Mouse (Mus musculus) lung, postnatal 25 days (tissue): ENCODE measurements around the gene Tgfb3.

Source experiments
- DNase-seq: peaks from one replicate; pipeline ENCODE4 v3.0.0; 2022; ENCODE audit warnings: low spot score

The Tgfb3 gene

GRCm38 (mm10) chr12:86078553-86079201, at the start of gene Tgfb3:
Gene Tgfb3 (minus strand): TSS chr12:86079041.
- peak; percentile 55 for DNase-seq

- peak; percentile 75 for DNase-seq
Measured at GRCm38 (mm10) chr12:86128122-86128521, 49.3 kb upstream of the Tgfb3 start.

GRCm38 (mm10) chr12:86124016-86124415, 45.2 kb upstream of the Tgfb3 start:
- no peak for DNase-seq

DNA sequence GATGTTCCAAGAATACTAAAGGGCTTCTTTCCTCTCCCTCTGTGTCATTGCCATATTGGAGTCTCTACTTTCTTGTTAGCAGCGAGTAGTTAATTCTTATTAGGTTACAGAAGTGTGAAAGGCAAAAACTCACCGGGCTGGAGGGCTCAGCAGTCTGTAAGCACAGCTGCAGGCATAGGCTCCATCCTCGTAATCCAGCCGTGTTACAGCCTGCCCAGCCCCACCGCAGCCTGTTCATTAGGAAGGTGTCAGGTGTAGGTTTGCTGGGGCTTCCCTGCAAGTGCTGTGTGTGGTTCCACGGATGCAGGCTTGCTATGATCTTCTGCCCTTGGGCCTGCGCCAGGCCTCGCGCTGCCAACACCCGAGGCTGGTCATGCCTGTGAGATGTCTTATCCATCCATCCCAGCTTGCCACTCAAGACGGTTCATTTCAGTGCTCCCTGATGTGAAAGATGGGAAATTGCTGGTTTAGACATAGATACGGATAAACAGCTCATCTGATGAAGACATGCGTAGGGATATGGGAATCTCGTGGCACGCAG, 37.5 kb upstream of the Tgfb3 start:
- DNase-seq: no peak

GRCm38 (mm10) chr12:86110637-86111036, 31.8 kb upstream of the Tgfb3 start:
- DNase-seq: no peak

DNA sequence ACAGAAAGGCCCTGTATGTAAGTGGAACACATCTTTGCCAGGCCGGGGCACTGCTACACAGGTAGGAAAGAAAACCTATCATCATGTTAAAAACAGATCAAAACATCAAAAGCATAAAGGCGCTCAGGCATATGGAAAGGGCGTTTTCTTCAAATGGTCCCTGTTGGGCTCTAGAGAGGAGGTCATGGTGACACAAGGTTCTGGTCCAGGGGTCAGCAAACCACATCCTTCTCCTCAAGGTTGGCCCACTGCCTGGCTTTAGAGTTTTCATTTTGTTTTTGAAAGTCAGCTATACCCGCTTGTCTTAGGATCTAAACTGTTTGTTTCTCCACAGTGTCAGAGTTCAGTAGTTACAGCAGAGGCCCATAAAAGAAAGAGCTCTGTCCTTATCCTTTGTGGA, 30.7 kb upstream of the Tgfb3 start:
- DNase-seq: no peak

GRCm38 (mm10) chr12:86107645-86108044, 28.8 kb upstream of the Tgfb3 start:
- no peak for DNase-seq

DNA sequence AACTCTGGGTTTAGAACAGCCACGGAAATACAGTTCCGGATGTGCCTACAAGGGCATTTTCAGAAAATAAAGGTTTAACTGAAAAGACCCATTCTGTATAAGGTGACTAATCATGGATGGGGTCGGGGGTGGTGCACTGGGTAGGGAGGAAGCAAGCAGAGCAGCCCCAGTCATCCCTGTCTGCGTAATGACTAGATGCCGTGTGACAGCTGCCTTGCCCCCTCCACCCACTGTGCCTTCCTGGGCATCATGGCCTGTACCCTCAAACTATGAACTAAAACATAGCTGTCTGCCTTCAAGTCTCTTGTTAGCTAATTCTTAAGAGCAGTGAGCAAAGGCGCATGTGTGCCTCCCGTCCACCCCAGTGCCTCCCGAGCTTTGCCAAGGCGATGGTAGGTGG, 27.2 kb upstream of the Tgfb3 start:
- no peak for DNase-seq

GRCm38 (mm10) chr12:86105546-86105945, 26.7 kb upstream of the Tgfb3 start:
- no peak for DNase-seq

DNA sequence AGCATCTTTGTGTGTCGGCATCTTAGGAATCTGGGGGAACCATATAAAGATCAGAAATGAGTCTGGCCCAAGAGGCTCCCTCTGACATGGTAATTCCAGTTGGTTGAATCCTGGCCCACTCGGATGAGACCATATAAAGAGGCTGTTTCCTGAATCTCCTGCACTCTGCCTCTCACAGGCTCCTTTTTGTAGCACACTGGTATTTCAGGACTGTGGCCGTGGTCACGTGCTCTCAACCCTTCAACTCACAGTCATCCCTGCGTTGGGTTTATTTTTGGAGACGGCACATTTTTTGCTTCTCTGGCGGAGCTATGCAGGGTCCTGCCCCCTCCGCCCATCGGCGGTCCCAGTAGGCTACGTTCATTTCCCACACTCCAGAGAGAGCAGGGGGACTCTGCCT, 25.5 kb upstream of the Tgfb3 start:
- peak; percentile 61 for DNase-seq

DNA sequence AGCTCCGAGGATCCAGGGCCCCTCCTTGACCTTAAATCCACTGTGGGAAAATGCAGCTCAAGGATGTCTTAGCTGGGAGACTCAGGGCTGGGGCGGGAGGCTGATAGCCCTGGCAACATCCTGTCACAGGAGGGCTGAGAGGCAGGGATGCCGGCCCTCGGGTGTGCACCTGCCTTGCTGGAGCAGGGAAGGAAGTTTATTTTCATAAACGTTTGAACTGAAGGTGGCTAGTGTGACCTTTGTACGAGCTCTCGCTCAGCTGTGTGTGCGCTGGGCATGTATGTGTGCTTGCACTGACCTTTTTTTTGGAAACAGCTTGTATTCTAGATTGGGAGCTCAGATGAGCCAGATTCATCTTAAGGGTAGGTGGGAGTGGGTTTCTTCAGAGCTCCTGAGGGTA, 25.0 kb upstream of the Tgfb3 start:
- DNase-seq: no peak

DNA sequence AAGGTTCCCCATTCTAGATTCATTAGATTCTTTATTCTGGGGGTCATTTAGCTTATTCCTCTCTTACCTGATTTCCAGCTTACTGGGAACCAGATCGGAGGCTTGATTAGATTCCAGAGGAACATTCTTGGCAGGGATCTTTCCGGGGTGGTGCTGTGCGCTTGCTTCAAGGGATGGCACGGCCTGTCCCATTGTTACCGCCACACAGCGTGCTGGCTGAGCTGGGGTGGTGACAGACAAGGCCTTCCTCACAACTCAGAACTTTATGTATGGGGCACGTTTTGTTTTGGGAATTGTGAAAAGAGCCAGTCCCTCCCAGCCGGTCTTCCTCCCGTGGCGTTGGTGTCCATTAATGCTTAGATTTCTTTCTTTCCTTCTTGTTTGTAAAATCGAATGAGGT, 24.6 kb upstream of the Tgfb3 start:
- DNase-seq: peak; percentile 60

GRCm38 (mm10) chr12:86102686-86103085, 23.8 kb upstream of the Tgfb3 start:
- no peak for DNase-seq

- DNase-seq: no peak
Measured at GRCm38 (mm10) chr12:86100711-86101110, 21.9 kb upstream of the Tgfb3 start.

- DNase-seq: no peak
Measured at GRCm38 (mm10) chr12:86097781-86098180, 18.9 kb upstream of the Tgfb3 start.

DNA sequence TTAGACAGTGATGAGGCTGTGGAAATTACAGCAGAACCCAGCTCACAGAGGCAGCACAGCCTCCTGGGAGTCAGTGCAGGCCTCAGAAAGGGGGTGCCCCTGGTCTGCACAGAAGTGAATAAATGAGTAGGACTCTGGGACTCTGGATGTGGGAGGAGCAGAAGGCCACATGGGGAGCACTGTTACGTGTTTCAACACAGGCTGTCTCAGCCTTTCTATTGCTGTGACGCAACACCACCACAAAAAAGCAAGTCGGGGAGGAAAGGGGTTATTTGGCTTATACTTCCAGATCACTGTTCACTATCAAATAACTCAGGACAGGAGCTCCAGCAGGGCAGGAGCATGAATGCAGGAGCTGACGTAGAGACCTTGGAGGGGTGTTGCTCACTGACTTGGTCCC, 17.0 kb upstream of the Tgfb3 start:
- no peak for DNase-seq

DNA sequence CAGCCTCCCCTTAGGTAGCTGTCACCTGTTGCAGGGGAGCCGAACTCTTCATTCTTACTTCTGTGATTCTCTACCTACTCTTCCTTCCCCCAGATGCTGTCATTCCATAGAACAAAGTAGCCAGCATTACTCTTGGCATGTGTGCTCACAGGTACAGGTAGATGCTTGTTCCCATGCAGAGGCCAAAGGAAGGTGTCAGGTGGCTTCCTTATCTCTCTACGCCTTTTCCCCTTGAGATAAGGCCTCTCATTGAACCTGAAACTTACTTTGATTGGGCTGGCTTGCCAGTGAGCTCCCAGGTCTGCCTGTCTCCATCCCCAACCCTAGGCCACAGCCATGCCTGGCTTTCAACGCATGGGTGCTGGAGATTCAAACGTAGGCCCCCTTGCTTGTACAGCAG, 15.2 kb upstream of the Tgfb3 start:
- no peak for DNase-seq

DNA sequence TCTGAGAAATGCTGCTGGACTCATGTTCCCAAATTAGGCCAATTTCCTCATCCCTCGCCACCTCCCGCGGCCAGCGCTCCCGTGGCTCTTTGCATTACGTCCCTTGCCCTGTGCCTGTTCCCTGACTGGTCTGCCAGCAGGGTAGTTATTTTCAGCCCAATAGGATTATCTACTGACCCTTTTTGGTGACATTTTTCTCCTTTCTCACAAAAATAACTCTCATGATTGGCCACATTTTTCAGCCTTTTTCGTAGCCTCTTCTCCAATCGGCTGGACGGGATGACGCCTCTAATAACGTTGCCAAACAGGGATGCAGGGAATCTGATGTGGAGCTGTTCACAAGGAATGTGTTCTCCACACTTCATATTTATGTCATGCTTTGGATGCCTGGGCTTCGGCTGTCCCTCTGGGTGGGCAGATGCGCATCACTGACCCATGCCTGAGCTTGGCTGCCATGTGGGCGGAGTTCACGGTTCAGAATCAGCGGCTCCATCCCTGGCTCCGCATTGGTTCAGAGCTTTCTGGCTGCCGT, 12.8 kb upstream of the Tgfb3 start:
- DNase-seq: peak; percentile 66

DNA sequence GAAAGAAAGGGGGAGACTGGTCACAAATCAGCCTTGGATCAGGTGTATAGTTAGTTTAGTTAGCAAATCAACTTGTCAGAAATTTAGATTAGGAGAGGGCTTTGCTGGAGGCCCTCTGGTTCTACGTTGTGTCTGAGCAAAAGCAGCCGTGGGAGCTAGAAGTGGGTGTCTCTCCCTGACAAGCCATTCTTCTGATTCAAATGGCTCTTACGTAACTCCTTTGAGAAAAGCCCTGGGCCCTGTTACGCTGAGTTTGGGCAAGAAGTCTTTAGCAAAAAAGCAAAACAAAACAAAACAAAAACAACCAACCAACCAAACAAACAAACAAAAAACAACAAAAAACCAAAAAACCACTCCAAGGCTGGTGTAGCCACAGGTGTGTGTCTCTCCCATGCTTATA, 11.9 kb upstream of the Tgfb3 start:
- DNase-seq: no peak

DNA sequence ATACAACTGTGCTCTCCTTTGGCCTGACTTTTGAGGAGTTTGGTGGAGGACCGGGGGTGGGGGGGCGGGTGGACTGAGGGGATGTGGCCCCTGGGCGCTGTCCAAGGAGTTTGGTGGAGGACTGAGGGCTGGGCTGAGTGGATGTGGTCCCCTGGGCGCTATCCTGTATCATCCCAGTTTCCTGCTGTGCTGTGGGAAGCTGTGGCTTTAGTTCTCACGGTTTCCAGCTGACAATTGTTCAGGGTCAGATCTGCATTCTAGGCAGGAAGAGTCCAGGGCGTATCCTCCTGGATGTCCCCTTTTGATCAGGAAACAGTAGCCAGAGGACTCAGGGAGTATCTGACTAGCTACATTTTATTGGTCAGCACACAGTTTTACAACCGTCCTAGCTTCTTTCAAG, 9.2 kb upstream of the Tgfb3 start:
- DNase-seq: peak; percentile 50

DNA sequence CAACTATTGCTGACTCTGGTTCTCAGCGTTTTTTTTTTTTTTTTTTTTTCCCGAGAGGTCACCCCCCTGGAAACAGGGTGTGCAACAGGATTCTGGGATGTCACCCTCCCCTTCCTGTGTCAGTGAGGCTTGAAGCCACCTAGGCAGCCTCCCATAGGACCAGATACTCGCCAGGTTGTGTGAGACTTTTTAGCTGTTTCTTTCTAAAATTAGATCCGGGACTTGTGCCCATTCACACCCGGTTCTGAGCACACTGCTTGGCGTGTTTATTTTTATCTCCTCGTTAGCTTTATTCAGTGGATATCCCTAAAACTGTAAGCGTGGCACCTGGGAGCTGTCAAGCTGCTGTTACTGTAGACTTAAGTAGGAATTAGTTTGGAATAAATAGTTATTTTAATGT, 7.7 kb upstream of the Tgfb3 start:
- DNase-seq: no peak

DNA sequence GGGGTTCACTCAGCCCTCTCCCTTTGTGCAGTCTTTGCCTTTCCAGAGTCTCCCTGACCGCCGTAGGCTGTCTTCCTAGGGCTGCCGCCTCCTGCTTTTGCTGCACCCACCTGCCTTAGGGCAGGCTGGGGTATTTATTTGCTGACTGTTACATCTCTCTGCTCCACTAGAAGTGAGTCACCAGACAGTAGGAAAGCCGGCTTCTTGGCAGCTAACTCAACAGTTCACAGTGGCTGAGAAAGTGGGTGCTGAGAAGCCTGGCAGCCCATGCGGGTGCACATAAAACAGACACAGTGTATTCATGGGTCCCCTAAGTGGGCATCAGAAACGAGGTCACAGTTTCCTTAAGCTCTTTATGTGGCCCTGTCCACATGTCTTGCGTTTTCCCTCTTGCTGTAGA, 7.0 kb upstream of the Tgfb3 start:
- no peak for DNase-seq

- peak; percentile 88 for DNase-seq
Measured at GRCm38 (mm10) chr12:86082481-86083012, 3.7 kb upstream of the Tgfb3 start, which contains the start of gene Ift43. Gene Ift43 (plus strand): TSS chr12:86082541.

GRCm38 (mm10) chr12:86079202-86079667, 394 bp upstream of the Tgfb3 start:
- peak; percentile 93 for DNase-seq
